Mouse (Mus musculus): Measurements from ENCODE around the gene Olfr94. TPM values are rescaled to one million over a fixed set of nuclear protein-coding genes. Genes with fewer than 3 reads are reported as not detected.

Olfr94 gene
- total and polyA plus RNA-seq, 2 experiments = not detected

- Histone ChIP-seq H3K27ac (replicated peaks; ENCODE audit: insufficient read depth, low read depth, low read length) (no peak overlapping the region), H3K79me2 (ENCODE audit: control insufficient read depth, insufficient read depth, low read length) (no peaks in the 10 kb centered on the region), H3K9ac (ENCODE audit: low read depth, low read length) (no peak overlapping the region), H3K4me1 (ENCODE audit: control insufficient read depth, insufficient read depth, low read length) (no peaks in the 10 kb centered on the region), H3K27me3 (ENCODE audit: control insufficient read depth, insufficient read depth, low read length) (no peaks in the 10 kb centered on the region), H3K4me3 (ENCODE audit: insufficient read depth, low read depth, low read length) (no peak overlapping the region; the same call in 1 of the 2 replicates), H3K36me3 (ENCODE audit: control insufficient read depth, insufficient read depth, low read length) (no peaks in the 10 kb centered on the region)
- whole genome bisulfite sequencing = 3% methylated on average over 4 of the region's 4 CpGs
- peak; percentile 68 for DNase-seq (ENCODE audit: extremely low read depth, low read depth, low spot score)
- TF ChIP-seq CTCF (IDR thresholded peaks at IDR 0.05; ENCODE audit: low read depth, low read length) = peak; percentile 86
- TF ChIP-seq POLR2A (IDR thresholded peaks at IDR 0.05; ENCODE audit: extremely low read depth, insufficient read depth, low read length) = no peak
Observed at GRCm38 (mm10) chr17:37203206-37203916, 2.6 kb upstream of the Olfr94 start.

- Histone ChIP-seq H3K27me3 (ENCODE audit: control insufficient read depth, insufficient read depth, low read length) (peaks cover 10% of the 10 kb centered on the region), H3K4me1 (ENCODE audit: control insufficient read depth, insufficient read depth, low read length) (peaks cover 9% of the 10 kb centered on the region; the same call in 1 of the 2 replicates), H3K9ac (ENCODE audit: low read depth, low read length) (no peak overlapping the region), H3K4me3 (ENCODE audit: insufficient read depth, low read depth, low read length) (peak overlapping the region; percentile 4; the same call in 1 of the 2 replicates), H3K79me2 (ENCODE audit: control insufficient read depth, insufficient read depth, low read length) (no peaks in the 10 kb centered on the region), H3K27ac (replicated peaks; ENCODE audit: insufficient read depth, low read depth, low read length) (no peak overlapping the region), H3K36me3 (ENCODE audit: control insufficient read depth, insufficient read depth, low read length) (no peaks in the 10 kb centered on the region)
- TF ChIP-seq CTCF (IDR thresholded peaks at IDR 0.05; ENCODE audit: low read depth, low read length) = no peak
- TF ChIP-seq POLR2A (IDR thresholded peaks at IDR 0.05; ENCODE audit: extremely low read depth, insufficient read depth, low read length) = no peak
- 3% methylated on average over 77 of the region's 77 CpGs for WGBS
- DNase-seq (ENCODE audit: extremely low read depth, low read depth, low spot score) = no peak
Observed at GRCm38 (mm10) chr17:37196845-37197724, 3.7 kb downstream of the Olfr94 start.

GRCm38 (mm10) chr17:37194782-37195181 is 6.0 kb downstream of the Olfr94 start:
- H3K27ac ChIP-seq (replicated peaks; ENCODE audit: insufficient read depth, low read depth, low read length) = no peak overlapping the region

GRCm38 (mm10) chr17:37193656-37194055 is 7.1 kb downstream of the Olfr94 start, which contains the start of gene Ubd:
Gene Ubd (plus strand): TSS chr17:37193892.
- Histone ChIP-seq H3K27ac (replicated peaks; ENCODE audit: insufficient read depth, low read depth, low read length) (no peak within 1 kb of the TSS), H3K27me3 (ENCODE audit: control insufficient read depth, insufficient read depth, low read length) (peaks cover 10% of the 10 kb centered on the region), H3K4me3 (ENCODE audit: insufficient read depth, low read depth, low read length) (no peak within 1 kb of the TSS), H3K9ac (ENCODE audit: low read depth, low read length) (no peak within 1 kb of the TSS), H3K79me2 (ENCODE audit: control insufficient read depth, insufficient read depth, low read length) (no peaks in the 10 kb centered on the region), H3K36me3 (ENCODE audit: control insufficient read depth, insufficient read depth, low read length) (no peaks in the 10 kb centered on the region), H3K4me1 (ENCODE audit: control insufficient read depth, insufficient read depth, low read length) (peaks cover 9% of the 10 kb centered on the region; the same call in 1 of the 2 replicates)
- TF ChIP-seq POLR2A (IDR thresholded peaks at IDR 0.05; ENCODE audit: extremely low read depth, insufficient read depth, low read length) (no peak), CTCF (IDR thresholded peaks at IDR 0.05; ENCODE audit: low read depth, low read length) (no peak)
- WGBS = 81% methylated on average over 2 of the region's 2 CpGs
- peak; percentile 44 for DNase-seq (ENCODE audit: extremely low read depth, low read depth, low spot score)

More at GRCm38 (mm10) chr17:37194782-37195181, 6.0 kb downstream of the Olfr94 start:
- H3K27me3 ChIP-seq (ENCODE audit: control insufficient read depth, insufficient read depth, low read length) = peaks cover 10% of the 10 kb centered on the region
- no peak overlapping the region for H3K4me3 ChIP-seq (ENCODE audit: insufficient read depth, low read depth, low read length)
- H3K9ac ChIP-seq (ENCODE audit: low read depth, low read length) = no peak overlapping the region
- no peaks in the 10 kb centered on the region for H3K36me3 ChIP-seq (ENCODE audit: control insufficient read depth, insufficient read depth, low read length)
- peaks cover 9% of the 10 kb centered on the region; the same call in 1 of the 2 replicates for H3K4me1 ChIP-seq (ENCODE audit: control insufficient read depth, insufficient read depth, low read length)
- 91% methylated on average over 5 of the region's 5 CpGs for WGBS
- TF ChIP-seq CTCF (IDR thresholded peaks at IDR 0.05; ENCODE audit: low read depth, low read length) = no peak
- TF ChIP-seq POLR2A (IDR thresholded peaks at IDR 0.05; ENCODE audit: extremely low read depth, insufficient read depth, low read length) = no peak
- H3K79me2 ChIP-seq (ENCODE audit: control insufficient read depth, insufficient read depth, low read length) = no peaks in the 10 kb centered on the region
- no peak for DNase-seq (ENCODE audit: extremely low read depth, low read depth, low spot score)

- H3K36me3 ChIP-seq (ENCODE audit: control insufficient read depth, insufficient read depth, low read length) = no peaks in the 10 kb centered on the region
- H3K79me2 ChIP-seq (ENCODE audit: control insufficient read depth, insufficient read depth, low read length) = no peaks in the 10 kb centered on the region
- H3K27ac ChIP-seq (replicated peaks; ENCODE audit: insufficient read depth, low read depth, low read length) = no peak overlapping the region
- no peak for DNase-seq (ENCODE audit: extremely low read depth, low read depth, low spot score)
- TF ChIP-seq POLR2A (IDR thresholded peaks at IDR 0.05; ENCODE audit: extremely low read depth, insufficient read depth, low read length) (no peak), CTCF (IDR thresholded peaks at IDR 0.05; ENCODE audit: low read depth, low read length) (no peak)
- peaks cover 9% of the 10 kb centered on the region; the same call in 1 of the 2 replicates for H3K4me1 ChIP-seq (ENCODE audit: control insufficient read depth, insufficient read depth, low read length)
- peaks cover 10% of the 10 kb centered on the region for H3K27me3 ChIP-seq (ENCODE audit: control insufficient read depth, insufficient read depth, low read length)
- no peak overlapping the region for H3K9ac ChIP-seq (ENCODE audit: low read depth, low read length)
- no peak overlapping the region for H3K4me3 ChIP-seq (ENCODE audit: insufficient read depth, low read depth, low read length)
Observed at GRCm38 (mm10) chr17:37193032-37193431, 7.8 kb downstream of the Olfr94 start.
